Mouse (Mus musculus) telencephalon, adult 2 months (tissue): Measurements from ENCODE around the gene Ripor2.

Source experiments
- DNase-seq: peaks from one replicate; pipeline ENCODE4 v3.0.0-alpha.2; 2011; ENCODE audit warnings: low read depth, low spot score

The Ripor2 gene

GRCm38 (mm10) chr13:24646324-24646723 is 64.3 kb downstream of the Ripor2 start:
- no peak for DNase-seq

DNA sequence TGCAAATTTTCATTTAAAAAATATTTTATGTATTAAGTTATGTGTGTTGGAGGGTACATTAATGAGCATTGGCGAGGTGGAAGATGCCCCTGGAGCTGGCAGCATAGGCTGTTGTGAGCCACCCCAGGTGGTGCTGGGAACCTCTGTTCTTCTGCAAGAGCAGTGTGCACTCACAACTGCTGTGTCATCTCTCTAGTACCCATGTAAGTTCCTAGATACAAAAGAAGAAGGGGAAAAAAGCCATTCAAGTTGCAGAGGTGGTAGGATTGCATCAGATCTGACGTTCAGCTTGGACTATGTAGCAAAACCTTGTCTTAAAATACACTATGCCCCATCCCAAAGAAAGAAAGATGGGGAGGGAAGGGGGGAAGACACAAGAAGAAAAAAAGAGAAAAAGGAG is 65.5 kb downstream of the Ripor2 start:
- no peak for DNase-seq

DNA sequence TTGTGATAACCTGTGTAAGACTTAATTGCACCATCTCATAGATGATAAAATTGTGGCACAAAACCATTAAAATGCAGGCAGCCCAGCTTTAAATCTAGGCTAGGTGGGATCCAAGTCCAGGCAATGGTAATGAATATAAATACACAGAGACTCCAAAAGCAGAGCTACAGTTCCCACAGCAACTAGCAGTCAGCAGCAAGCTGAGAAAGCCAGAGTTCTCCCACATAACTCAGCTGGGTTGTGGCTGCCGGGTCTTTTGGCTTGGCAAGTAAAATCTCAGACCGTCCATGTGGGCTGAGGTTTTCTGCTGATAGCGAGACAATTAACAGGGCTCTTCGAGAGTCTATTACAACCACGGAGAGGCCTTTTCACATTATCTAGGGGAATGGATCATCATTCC is 66.0 kb downstream of the Ripor2 start:
- DNase-seq, result no peak

DNA sequence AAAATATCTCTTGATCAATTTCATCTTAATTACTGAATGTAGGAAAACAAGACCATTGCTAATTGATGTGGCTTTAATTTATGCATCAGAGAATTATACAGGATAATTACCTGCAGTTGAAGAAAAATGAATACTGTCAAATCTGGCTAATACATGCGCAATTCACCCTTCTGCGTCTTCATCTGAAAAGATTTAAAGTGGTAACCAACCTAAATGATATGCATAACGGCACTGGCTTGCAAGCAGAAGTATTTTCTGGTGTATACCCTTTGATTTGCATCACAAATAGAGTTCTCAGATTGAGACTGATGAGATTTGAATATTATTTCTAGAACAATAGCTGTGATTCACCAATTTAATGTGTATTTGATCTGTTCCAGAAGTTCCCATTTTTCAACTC is 66.7 kb downstream of the Ripor2 start:
- DNase-seq, result no peak

GRCm38 (mm10) chr13:24649099-24649498 is 67.1 kb downstream of the Ripor2 start:
- no peak for DNase-seq

- DNase-seq, result no peak
Observed at GRCm38 (mm10) chr13:24651018-24651417, 69.0 kb downstream of the Ripor2 start.

DNA sequence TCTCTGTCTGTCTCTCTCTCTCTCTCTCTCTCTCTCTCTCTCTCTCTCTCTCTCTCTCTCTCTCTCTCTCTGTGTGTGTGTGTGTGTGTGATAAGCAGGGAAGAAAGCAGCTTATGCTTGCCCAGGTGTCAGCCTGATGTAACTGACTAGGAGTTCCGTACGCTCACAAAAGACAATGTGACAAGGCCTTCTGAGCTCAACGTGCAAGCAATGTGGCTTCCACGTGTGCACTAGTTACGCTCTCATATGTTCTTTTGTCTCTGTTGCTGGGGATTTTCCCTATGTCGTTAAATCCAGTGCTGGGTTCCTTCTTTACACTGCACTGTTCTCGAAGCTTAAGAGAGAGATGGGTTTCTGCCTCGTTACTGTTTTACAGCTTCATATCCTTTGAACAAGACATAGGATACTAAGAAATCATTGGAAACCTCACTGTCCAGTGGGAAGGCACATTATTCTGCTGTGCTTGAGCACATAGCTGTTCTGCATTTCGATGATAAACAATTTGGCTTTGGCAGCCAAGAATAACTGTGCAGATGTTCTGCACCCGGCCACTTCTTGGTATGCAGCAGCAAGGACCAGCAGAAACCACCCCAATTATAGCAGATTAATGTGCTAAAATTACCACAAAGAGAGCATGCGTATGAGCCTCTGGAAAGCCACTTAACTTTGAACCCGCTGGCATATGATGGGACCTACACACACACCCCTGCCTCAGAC is 73.1 kb downstream of the Ripor2 start:
- DNase-seq, result no peak

DNA sequence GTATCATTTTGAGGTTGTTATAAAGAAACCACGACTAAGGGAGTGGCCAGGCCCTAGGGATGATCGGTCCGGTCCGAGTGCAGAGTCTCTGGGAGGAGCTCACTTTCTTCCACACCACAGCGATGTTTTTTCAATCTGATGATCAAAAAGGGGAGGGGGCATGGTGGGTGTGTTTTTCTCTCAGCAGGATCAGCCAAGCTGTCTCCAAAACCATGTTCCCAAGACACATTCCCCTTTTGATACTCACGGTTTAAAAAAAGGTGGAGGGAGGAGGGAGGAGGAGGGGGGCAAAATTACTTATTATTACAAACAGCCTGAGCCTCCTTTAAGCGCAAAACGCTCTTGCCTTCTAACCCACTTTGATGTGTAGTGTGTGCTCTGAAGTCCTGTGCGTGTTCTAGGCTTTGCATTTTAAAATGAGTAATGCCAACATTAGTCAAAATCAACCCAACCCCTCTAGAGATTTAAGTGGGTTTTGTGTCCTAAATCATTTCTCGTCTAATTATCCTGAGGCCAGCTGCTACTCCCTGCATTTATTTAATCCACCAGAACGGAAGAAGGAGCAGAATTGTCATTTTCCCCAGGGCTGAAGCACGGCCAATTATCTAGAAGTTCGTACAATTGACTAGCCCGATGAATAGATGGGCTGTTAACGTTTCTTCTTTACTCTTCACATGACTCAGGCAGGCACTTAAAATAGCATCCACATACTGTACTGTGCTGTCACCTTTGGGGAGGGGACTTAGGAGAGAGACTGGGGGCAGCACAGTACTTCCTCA is 74.9 kb downstream of the Ripor2 start:
- DNase-seq, result no peak

DNA sequence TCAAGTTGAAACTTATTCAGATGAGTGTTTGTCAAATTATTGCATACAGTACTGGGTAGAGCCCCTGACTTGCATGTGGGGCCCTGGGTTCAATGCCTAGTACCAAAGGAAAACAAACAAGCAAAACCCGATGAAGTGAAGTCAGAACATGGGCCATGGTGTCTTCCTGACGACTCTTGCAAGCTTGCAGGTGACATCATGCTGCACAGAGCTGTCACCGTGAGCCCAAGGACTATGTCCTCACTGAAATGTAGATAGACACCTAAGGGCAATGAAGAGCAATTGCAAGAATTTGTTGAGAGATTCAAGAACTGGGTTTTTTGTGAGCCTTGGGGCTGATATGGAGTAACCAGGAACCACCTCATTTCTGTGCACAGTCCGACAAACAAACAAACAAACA is 84.8 kb downstream of the Ripor2 start:
- no peak for DNase-seq

DNA sequence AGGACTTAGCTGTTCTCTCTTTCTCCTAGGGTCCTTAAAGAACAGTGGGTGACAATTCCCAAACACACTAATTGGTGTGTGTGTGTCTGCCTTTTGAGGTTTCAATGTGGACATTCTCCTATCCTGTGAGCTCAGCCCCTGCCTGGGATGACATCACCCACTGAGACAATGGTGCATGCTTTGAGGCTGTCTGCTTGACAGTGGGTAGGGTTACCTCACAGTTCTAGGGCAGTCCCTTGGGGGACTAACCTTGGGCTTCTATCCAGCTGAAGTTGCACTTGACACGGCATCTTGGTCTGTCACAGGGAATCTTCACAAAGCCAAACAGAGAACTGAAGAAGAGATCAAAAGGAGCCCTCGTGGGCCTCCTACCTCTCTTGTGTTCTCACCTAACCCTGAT is 86.6 kb downstream of the Ripor2 start:
- DNase-seq, result no peak

GRCm38 (mm10) chr13:24670676-24671075 is 88.7 kb downstream of the Ripor2 start:
- no peak for DNase-seq

GRCm38 (mm10) chr13:24679027-24679680 is 97.2 kb downstream of the Ripor2 start:
- no peak for DNase-seq

GRCm38 (mm10) chr13:24680951-24681350 is 99.0 kb downstream of the Ripor2 start:
- DNase-seq, result no peak

DNA sequence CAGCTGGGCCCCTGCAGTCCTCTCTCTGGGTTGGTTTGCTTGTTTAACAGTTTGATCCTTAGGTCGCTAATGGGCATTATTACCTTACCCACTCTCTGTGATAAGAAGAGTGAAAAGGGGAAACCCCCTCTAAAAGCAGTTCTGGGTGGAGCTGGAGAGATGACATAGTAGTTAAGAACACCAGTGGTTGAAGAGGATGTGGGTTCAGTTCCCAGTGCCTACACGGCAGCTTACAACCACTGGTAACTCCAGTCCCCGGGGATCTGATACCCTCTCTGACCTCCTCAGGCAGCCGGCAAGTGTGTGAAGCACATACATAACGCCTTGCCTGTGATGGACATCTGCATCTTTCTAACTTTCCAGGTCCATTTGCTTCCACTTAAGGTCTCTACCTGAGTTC is 100.4 kb downstream of the Ripor2 start:
- no peak for DNase-seq

DNA sequence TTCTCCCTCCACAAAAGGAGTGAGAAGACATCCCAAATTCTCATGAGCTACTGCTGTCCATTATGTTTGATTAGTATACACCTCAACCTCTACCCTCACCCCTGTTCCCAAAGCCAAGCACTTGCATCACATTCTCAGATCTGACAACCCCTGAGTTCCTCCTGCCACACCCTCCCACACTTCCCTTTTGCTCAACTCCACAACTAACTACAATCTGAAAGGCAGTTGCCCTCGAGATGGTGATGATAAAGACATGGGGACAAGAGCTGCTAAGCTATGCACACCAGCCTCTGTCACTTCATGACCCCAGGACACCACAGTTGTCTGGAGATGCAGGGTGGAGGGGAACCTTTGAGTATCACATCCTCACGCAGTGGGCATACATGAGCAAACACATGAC is 102.5 kb downstream of the Ripor2 start:
- no peak for DNase-seq

- DNase-seq, result no peak
Observed at GRCm38 (mm10) chr13:24685846-24686245, 103.9 kb downstream of the Ripor2 start.

- DNase-seq, result peak; percentile 78
Observed at GRCm38 (mm10) chr13:24686705-24687665, 105.0 kb downstream of the Ripor2 start.

- no peak for DNase-seq
Observed at GRCm38 (mm10) chr13:24693312-24693711, 111.3 kb downstream of the Ripor2 start.

DNA sequence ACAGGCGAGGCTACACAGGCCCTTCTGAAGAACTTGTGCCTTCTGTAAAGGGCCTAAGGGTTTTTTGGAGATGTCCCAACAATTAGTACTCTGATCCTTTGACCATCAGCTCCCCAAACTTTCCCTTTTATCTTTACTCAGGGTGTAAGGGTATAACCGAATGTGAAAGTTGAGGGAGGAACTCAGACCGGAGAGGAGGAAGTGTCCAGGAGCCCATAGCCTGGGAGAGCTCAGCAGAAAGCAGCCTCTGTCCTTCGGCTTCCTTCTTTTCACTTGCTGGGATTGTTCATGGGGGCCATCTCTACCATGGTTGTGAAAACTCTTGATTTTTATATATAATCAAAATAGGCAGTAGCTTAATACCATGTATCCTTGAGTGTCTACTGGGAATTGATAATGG is 116.8 kb downstream of the Ripor2 start:
- no peak for DNase-seq

DNA sequence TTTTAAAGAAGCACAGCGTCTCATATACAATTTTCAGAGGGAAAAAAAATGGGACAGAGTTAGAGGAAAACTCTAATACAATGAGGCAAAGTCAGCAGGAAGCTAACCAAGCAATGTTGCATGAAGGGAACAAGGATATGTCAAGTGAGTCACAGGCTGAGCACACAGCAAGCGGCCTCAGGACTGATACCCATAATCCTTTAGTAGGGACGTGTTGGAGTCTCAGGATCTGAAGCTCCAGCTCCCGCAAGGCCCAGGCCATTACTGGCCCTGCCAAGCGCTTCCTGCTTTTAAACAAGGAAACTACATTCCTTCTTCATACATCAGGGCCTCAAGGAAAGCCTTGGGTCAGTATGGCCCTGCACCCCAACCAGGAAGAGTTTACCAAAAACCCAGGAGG is 120.1 kb downstream of the Ripor2 start:
- DNase-seq, result no peak

DNA sequence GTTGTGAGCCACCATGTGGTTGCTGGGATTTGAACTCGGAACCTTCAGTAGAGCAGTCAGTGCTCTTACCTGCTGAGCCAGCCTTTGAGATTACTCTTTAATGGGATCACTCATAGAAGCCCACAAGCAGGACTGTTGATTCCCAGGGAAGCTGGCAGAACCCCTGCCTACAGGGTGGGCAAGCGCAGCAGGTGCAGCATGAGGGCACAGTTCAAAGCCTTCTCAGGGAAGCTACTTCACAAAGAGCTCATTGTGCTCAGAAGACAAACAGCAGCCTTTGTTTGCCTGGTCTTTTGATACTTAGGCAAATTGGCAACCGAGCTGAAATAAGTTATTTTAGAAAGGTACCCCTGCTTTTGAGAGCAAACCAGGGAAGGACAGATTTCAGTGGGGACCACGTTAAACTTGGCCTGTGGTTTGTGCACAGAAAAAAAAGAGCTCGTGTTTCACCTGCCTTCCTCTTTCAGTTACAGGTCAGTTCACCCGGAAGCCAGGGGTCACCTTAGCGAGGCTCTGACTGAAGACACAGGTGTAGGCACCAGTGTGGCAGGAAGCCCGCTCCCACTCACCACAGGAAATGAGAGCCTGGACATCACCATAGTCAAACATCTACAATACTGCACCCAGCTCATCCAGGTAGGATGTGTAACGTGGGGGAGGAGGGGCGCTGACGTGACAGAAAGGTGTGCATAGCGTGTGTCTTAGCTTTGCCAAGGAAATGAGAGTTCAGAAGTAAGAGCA is 127.8 kb downstream of the Ripor2 start:
- DNase-seq, result no peak
